Mouse (Mus musculus) testis, adult 2 months (tissue): ENCODE data around the gene Uckl1. TPM values are rescaled to one million over a fixed set of nuclear protein-coding genes. Genes with fewer than 3 reads are reported as not detected.

ENCODE experiments used
- H3K27ac ChIP-seq: fragments of 200-500 bp; 2 replicates; pipeline ENCODE4 v1.5.1; 2012; ENCODE audit warnings: low read depth, low read length; ENCODE audit not compliant: control insufficient read depth, insufficient read depth
- H3K27me3 ChIP-seq: fragments of 200-500 bp; 2 replicates; pipeline ENCODE4 v1.6.1; 2012; ENCODE audit warnings: mild to moderate bottlenecking, low read length, moderate library complexity; ENCODE audit not compliant: control insufficient read depth, insufficient read depth
- H3K36me3 ChIP-seq: fragments of 200-500 bp; 2 replicates; pipeline ENCODE4 v1.6.1; 2012; ENCODE audit warnings: mild to moderate bottlenecking, low read length; ENCODE audit not compliant: control insufficient read depth, insufficient read depth
- H3K4me1 ChIP-seq: fragments of 200-500 bp; 2 replicates; pipeline ENCODE4 v1.6.1; 2012; ENCODE audit warnings: low read length; ENCODE audit not compliant: control insufficient read depth, insufficient read depth
- H3K4me3 ChIP-seq: fragments of 200-500 bp; 2 replicates; pipeline ENCODE4 v1.5.1; 2012; ENCODE audit warnings: low read depth, mild to moderate bottlenecking, low read length, moderate library complexity, mixed read lengths; ENCODE audit not compliant: control insufficient read depth
- CTCF ChIP-seq: fragments of 200-500 bp; IDR thresholded peaks from 2 replicates; pipeline ENCODE4 v1.5.1; 2012; ENCODE audit warnings: low read depth, mild to moderate bottlenecking, inconsistent platforms, low read length, moderate library complexity; ENCODE audit not compliant: control insufficient read depth, insufficient read depth, insufficient replicate concordance
- POLR2A ChIP-seq: fragments of 200-500 bp; IDR thresholded peaks from 2 replicates; pipeline ENCODE4 v1.6.1; 2012; ENCODE audit warnings: low read depth, mild to moderate bottlenecking, inconsistent platforms, low read length, moderate library complexity; ENCODE audit not compliant: control insufficient read depth
- polyA plus RNA-seq: library from polyadenylated mRNA; depleted of rRNA; stranded (reverse); fragments of >200 nt; gene quantifications from 2 replicates; pipeline ENCODE4 v1.2.3, GENCODE M21; 2012

Gene Uckl1
- polyA plus RNA-seq, 1 experiment: 44.4 TPM

GRCm38 (mm10) chr2:181594946-181595696, 10.4 kb upstream of the Uckl1 start:
- Histone ChIP-seq H3K27me3 (no peaks in the 10 kb centered on the region), H3K36me3 (peaks cover 2% of the 10 kb centered on the region), H3K27ac (peak overlapping the region; percentile 30; the same call in 1 of the 2 replicates), H3K4me1 (peaks cover 17% of the 10 kb centered on the region), H3K4me3 (peak overlapping the region; percentile 56)
- TF ChIP-seq POLR2A (no peak), CTCF (no peak)

DNA sequence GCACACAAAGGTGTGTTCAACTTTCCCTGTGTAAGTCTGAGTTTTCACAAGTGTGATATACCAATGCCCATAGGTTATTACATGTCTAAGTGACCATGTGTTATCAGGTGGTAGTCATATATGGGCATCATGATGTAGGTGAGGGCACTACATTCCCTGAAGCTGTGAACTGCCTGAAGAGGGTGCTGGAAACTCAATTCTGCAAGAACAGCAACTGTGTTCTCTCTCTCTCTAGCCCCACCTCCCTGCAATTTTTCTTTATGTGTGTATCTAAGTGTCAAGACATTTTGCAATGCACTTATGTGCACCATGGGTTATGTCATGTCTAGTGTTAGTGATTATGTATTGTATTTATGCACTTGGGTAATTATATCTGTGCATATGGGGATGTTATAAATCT, 9.2 kb upstream of the Uckl1 start:
- TF ChIP-seq CTCF: no peak
- no peak for TF ChIP-seq POLR2A
- peak overlapping the region; percentile 70 for H3K4me3 ChIP-seq
- no peaks in the 10 kb centered on the region for H3K27me3 ChIP-seq
- H3K36me3 ChIP-seq: peaks cover 2% of the 10 kb centered on the region
- H3K4me1 ChIP-seq: peaks cover 11% of the 10 kb centered on the region
- H3K27ac ChIP-seq: no peak overlapping the region

GRCm38 (mm10) chr2:181593042-181593421, 8.3 kb upstream of the Uckl1 start:
- peaks cover 6% of the 10 kb centered on the region for H3K4me1 ChIP-seq
- H3K36me3 ChIP-seq: peaks cover 3% of the 10 kb centered on the region
- H3K27ac ChIP-seq: peak overlapping the region; percentile 100
- peak overlapping the region; percentile 100 for H3K4me3 ChIP-seq
- TF ChIP-seq CTCF (no peak), POLR2A (no peak)
- H3K27me3 ChIP-seq: no peaks in the 10 kb centered on the region

GRCm38 (mm10) chr2:181592231-181593041, 7.7 kb upstream of the Uckl1 start, which contains the start of gene Zfp512b:
Gene Zfp512b, minus strand, starts transcription at chr2:181592803.
- Histone ChIP-seq H3K27me3 (no peaks in the 10 kb centered on the region), H3K4me1 (peaks cover 6% of the 10 kb centered on the region), H3K36me3 (peaks cover 3% of the 10 kb centered on the region), H3K27ac (peak within 1 kb of the TSS; percentile 100), H3K4me3 (peak within 1 kb of the TSS; percentile 100)
- TF ChIP-seq CTCF (no peak), POLR2A (peak; percentile 97)

DNA sequence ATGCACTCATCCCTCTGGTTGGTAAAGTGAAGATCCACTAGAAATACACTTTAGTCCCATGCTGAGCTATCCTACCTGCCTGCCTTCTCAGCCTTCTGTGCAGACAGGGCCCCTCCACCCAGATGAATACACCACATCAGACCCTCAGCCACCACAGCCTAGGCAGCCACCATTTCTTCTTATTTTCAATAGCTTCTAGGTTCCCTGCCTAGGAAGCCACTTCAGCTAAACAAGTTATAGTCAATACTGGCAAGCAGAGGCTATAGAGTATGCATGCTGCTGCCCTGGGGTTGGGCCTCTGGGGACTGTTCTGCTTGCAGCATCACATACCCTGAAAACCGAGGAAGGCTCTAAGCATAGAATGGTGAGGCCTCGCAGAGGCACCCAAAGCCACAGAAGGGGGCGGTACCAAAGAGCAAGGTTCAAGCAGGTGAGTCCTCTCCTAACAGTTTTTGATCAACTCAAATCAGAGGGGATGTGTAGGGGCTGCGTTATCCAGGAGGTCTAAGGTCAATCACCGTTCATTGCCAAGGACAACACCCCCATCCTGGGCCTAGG, 6.9 kb upstream of the Uckl1 start, which contains the start of gene Prpf6:
Gene Prpf6, plus strand, starts transcription at position 341 of the 558 bp plus-strand sequence.
- H3K36me3 ChIP-seq: peaks cover 3% of the 10 kb centered on the region
- peaks cover 6% of the 10 kb centered on the region for H3K4me1 ChIP-seq
- H3K27ac ChIP-seq: peak within 1 kb of the TSS; percentile 100
- peak within 1 kb of the TSS; percentile 100 for H3K4me3 ChIP-seq
- H3K27me3 ChIP-seq: no peaks in the 10 kb centered on the region
- no peak for TF ChIP-seq CTCF
- no peak for TF ChIP-seq POLR2A

DNA sequence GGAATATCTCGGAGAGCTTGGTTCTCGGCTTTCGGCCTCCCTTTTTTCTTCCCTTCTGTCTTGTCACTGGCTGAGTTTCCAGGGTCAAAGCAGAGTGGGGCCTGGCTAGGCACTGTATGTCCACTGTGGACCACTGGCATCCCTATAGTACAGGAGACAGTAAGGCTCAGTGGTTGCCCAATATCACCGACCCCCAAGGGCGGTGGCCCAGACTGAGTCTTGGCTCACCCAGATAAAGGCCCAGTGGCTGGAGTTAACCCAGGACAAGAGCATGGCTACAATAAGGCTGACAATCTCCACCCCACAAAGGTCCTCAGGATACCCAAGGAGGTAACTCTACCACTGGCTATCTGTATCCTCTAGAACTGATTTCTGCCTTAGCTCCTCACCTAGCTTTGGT, 5.8 kb upstream of the Uckl1 start:
- peaks cover 4% of the 10 kb centered on the region for H3K4me1 ChIP-seq
- H3K4me3 ChIP-seq: peak overlapping the region; percentile 4; the same call in 1 of the 2 replicates
- peaks cover 3% of the 10 kb centered on the region for H3K36me3 ChIP-seq
- no peak overlapping the region for H3K27ac ChIP-seq
- TF ChIP-seq POLR2A (no peak), CTCF (no peak)
- H3K27me3 ChIP-seq: no peaks in the 10 kb centered on the region

DNA sequence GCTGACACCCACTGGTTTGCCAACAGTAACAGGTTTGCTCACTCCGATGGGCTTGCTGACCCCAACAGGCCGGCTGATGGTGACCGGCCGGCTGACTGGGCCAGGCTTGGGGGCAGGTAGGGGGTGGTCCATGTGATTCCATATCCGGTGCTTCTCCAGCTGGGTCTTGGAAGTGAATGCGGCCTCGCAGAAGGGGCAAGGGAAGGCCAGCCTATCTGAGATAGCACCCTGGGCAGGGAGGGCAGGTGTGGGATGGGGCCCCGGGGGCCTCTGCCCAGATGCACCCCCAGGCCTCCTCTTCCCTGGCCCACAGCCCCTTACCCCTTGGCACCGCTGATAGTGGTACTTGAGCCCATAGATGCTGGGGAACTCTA, 5.0 kb upstream of the Uckl1 start:
- Histone ChIP-seq H3K4me3 (no peak overlapping the region), H3K27ac (no peak overlapping the region), H3K4me1 (peaks cover 4% of the 10 kb centered on the region), H3K36me3 (peaks cover 3% of the 10 kb centered on the region), H3K27me3 (no peaks in the 10 kb centered on the region)
- TF ChIP-seq CTCF (no peak), POLR2A (no peak)
